ENCODE assay signal across 14 mouse cellular contexts in genomic region chr2:156519584-156519983, GRCm38 (mm10).
"Had no signal": no experiment of that assay in that cellular context is flagged by ENCODE, and none has a peak within 500 bp of the region (broad histone marks: within the 10 kb centered on the region; RNA-seq: fewer than 3 reads in every experiment).

No protein-coding gene starts in this region.

- DNase-seq: kidney, adult 8-10 months; kidney, postnatal 10 days; kidney, postnatal 36 days; layer of hippocampus, postnatal 36 days; liver, postnatal 0 days; lung, embryonic 14.5 days; retina, postnatal 1 day; right cerebral cortex, postnatal 25 days; spleen, adult 18-20 months; thymus, postnatal 25 days had no signal

- ATAC-seq: intestine, postnatal 0 days; liver, postnatal 0 days; lung, postnatal 0 days; midbrain, embryonic 13.5 days; midbrain, embryonic 16.5 days had no signal
